Mouse (Mus musculus) bone marrow, adult 2 months (tissue): ENCODE measurements around the gene Lmna.

Experiments used
- CTCF ChIP-seq: fragments of 200-500 bp; IDR thresholded peaks from 2 replicates; pipeline ENCODE4 v1.5.1; 2011; ENCODE audit warnings: low read length, control low read depth; ENCODE audit not compliant: control insufficient read depth, insufficient read depth
- POLR2A ChIP-seq: fragments of 200-500 bp; IDR thresholded peaks from 2 replicates; pipeline ENCODE4 v1.6.1; 2011; ENCODE audit warnings: low read depth, mild to moderate bottlenecking, control low read depth, low read length, borderline replicate concordance; ENCODE audit not compliant: control insufficient read depth

- no peak for TF ChIP-seq POLR2A
- TF ChIP-seq CTCF, result no peak
Observed at GRCm38 (mm10) chr3:88450379-88451131, 59.2 kb downstream of the Lmna start.
